Mouse (Mus musculus) MEL (cell line): Measurements from ENCODE around the gene Dera.

Experiments used
- CTCF ChIP-seq, 3 experiments: IDR thresholded peaks in 2 of 3; conservative IDR thresholded peaks in 1 of 3; 2 replicates each; pipeline ENCODE4 v1.5.1; 2011 to 2012; ENCODE audit warnings: low read length in 3 of 3, low read depth in 2 of 3, mild to moderate bottlenecking in 2 of 3, improper control_type of control experiment in 1 of 3, inconsistent platforms in 1 of 3, mixed read lengths in 1 of 3, moderate library complexity in 1 of 3; ENCODE audit not compliant: control insufficient read depth in 1 of 3, insufficient read depth in 1 of 3, poor library complexity in 1 of 3, severe bottlenecking in 1 of 3
- EP300 ChIP-seq, 2 experiments: IDR thresholded peaks; 2 replicates each; pipeline ENCODE4 v1.6.1; 2011; ENCODE audit warnings: improper control_type of control experiment in 2 of 2, low read length in 2 of 2, low read depth in 1 of 2, mild to moderate bottlenecking in 1 of 2
- GABPA ChIP-seq: IDR thresholded peaks from 2 replicates; pipeline ENCODE4 v1.6.1; 2012; ENCODE audit warnings: low read depth, mild to moderate bottlenecking, inconsistent platforms, low read length, improper control_type of control experiment, moderate library complexity
- MAX ChIP-seq: IDR thresholded peaks from 2 replicates; pipeline ENCODE4 v1.6.1; 2011; ENCODE audit warnings: low read length, improper control_type of control experiment
- MYB ChIP-seq: IDR thresholded peaks from 2 replicates; pipeline ENCODE4 v1.6.1; 2011; ENCODE audit warnings: mild to moderate bottlenecking, low read depth, low read length, improper control_type of control experiment
- MYC ChIP-seq: IDR thresholded peaks from 2 replicates; pipeline ENCODE4 v1.6.1; 2011; ENCODE audit warnings: low read depth, mild to moderate bottlenecking, low read length, improper control_type of control experiment, moderate library complexity
- POLR2A ChIP-seq, 2 experiments: IDR thresholded peaks; 2 replicates each; pipeline ENCODE4 v1.6.1; 2011 to 2012; ENCODE audit warnings: low read length in 2 of 2, mild to moderate bottlenecking in 2 of 2, control low read depth in 1 of 2, improper control_type of control experiment in 1 of 2, low read depth in 1 of 2, moderate library complexity in 1 of 2; ENCODE audit not compliant: control insufficient read depth in 1 of 2, insufficient read depth in 1 of 2, poor library complexity in 1 of 2
- SMC3 ChIP-seq: IDR thresholded peaks from 2 replicates; pipeline ENCODE4 v1.6.1; 2011; ENCODE audit warnings: low read depth, low read length, improper control_type of control experiment
- TCF12 ChIP-seq: IDR thresholded peaks from 2 replicates; pipeline ENCODE4 v1.6.1; 2014; ENCODE audit warnings: low read depth, mild to moderate bottlenecking, inconsistent platforms, low read length, improper control_type of control experiment, moderate library complexity
- USF2 ChIP-seq, 2 experiments: IDR thresholded peaks; 2 replicates each; pipeline ENCODE4 v1.6.1; 2011 to 2012; ENCODE audit warnings: improper control_type of control experiment in 2 of 2, low read length in 2 of 2, borderline replicate concordance in 1 of 2, inconsistent platforms in 1 of 2, low read depth in 1 of 2, mild to moderate bottlenecking in 1 of 2; ENCODE audit not compliant: insufficient read depth in 1 of 2

- TF ChIP-seq CTCF (IDR thresholded peaks at IDR 0.05 in 2 of 3, conservative IDR thresholded peaks at IDR 0.05 in 1 of 3; ENCODE audit: control insufficient read depth in 1 of 3, insufficient read depth in 1 of 3, low read depth in 2 of 3, low read length in 3 of 3, poor library complexity in 1 of 3, severe bottlenecking in 1 of 3), result no peak
- TF ChIP-seq POLR2A (IDR thresholded peaks at IDR 0.05; ENCODE audit: control insufficient read depth in 1 of 2, insufficient read depth in 1 of 2, low read depth in 1 of 2, low read length in 2 of 2, poor library complexity in 1 of 2), result no peak
- TF ChIP-seq TCF12, result no peak
- no peak for TF ChIP-seq SMC3
- no peak for TF ChIP-seq EP300 (IDR thresholded peaks at IDR 0.05; ENCODE audit: low read depth in 1 of 2, low read length in 2 of 2)
- no peak for TF ChIP-seq MAX
- no peak for TF ChIP-seq MYC
- TF ChIP-seq GABPA, result no peak
- no peak for TF ChIP-seq USF2 (IDR thresholded peaks at IDR 0.05; ENCODE audit: borderline replicate concordance in 1 of 2, insufficient read depth in 1 of 2, low read depth in 1 of 2, low read length in 2 of 2)
- TF ChIP-seq MYB, result no peak
Observed at GRCm38 (mm10) chr6:137824046-137825021, 70.0 kb downstream of the Dera start.
